10 mouse cellular contexts compared by ENCODE assay signal in genomic region chr15:99214941-99215340, GRCm38 (mm10). TPM values are rescaled to one million over a fixed set of nuclear protein-coding genes. Genes with fewer than 3 reads are reported as not detected.
DNase-seq lines count a peak whose midpoint lies in the region; TF ChIP-seq lines count a peak whose summit lies in the region.
"Had no signal": no experiment of that assay in that cellular context is flagged by ENCODE, and none has a peak within 500 bp of the region (broad histone marks: within the 10 kb centered on the region; RNA-seq: fewer than 3 reads in every experiment).

No protein-coding gene starts in this region.

- H3K27me3 ChIP-seq in splenic B cell, adult 2 months (ENCODE audit: control insufficient read depth, insufficient read depth, low read length, poor library complexity, severe bottlenecking): 0 out of 2 replicates have a peak, but pooled peaks cover 2% of the 10 kb centered on the region

- no peak for DNase-seq in left cerebral cortex, adult 2 months (ENCODE audit: extremely low spot score in 1 of 2, low spot score in 2 of 2)
- no peak for DNase-seq in left cerebral cortex, adult 11 months (ENCODE audit: low spot score)
- DNase-seq in T-cell, adult 2 months (ENCODE audit: low spot score): peak; percentile 55
- peak; percentile 24 to 53 for DNase-seq in kidney, postnatal 4 days
- DNase-seq in splenic B cell, adult 2 months (ENCODE audit: low read depth, low spot score): peak; percentile 67
- no peak for DNase-seq in right cerebral cortex, postnatal 36 days (ENCODE audit: low spot score in 2 of 2)
- no peak for DNase-seq in spleen, adult 12 weeks (ENCODE audit: low spot score)
- DNase-seq in urinary bladder, postnatal 14 days (ENCODE audit: low spot score): no peak
- DNase-seq: cerebellum, adult 8-10 months had no signal

- intact Hi-C loops in left cerebral cortex, adult 2 months (cut with DNase I): loop anchor here (2.0 kb wide), 1 partner anchor 50 kb away; no protein-coding TSS in a partner anchor

- H3K4me3 ChIP-seq in left cerebral cortex, adult 2 months: no peak overlapping the region
- H3K4me3 ChIP-seq: hindbrain, embryonic 12.5 days had no signal

- no peaks in the 10 kb centered on the region for H3K36me3 ChIP-seq in splenic B cell, adult 2 months (ENCODE audit: control insufficient read depth, insufficient read depth, low read length, poor library complexity, severe bottlenecking)

- no peak overlapping the region for H3K27ac ChIP-seq in left cerebral cortex, adult 2 months
- H3K27ac ChIP-seq: hindbrain, embryonic 12.5 days had no signal

- TF ChIP-seq CTCF in left cerebral cortex, adult 2 months (IDR thresholded peaks at IDR 0.05): peak; percentile 51

RNA-seq across cellular contexts. Expression of gene Kcnh3, which starts 9.7 kb away (rescaled TPM):
- 100 to 1,000 TPM; 174 to 180 TPM for total RNA-seq in left cerebral cortex, adult 2 months (2021)

RNA-seq across cellular contexts. Expression of gene Mcrs1, which starts 36.8 kb away (rescaled TPM):
- total RNA-seq in left cerebral cortex, adult 2 months (2021): 10 to 100 TPM; 77.3 to 81.0 TPM

Comparison
In these comparisons a context has a peak if more than half of its experiments do, and no peak if none do; other contexts are left out.
1. DNase-seq: peak in T-cell, adult 2 months (single experiment), kidney, postnatal 4 days (2 of 2) and splenic B cell, adult 2 months (single experiment); none in left cerebral cortex, adult 2 months (0 of 2), left cerebral cortex, adult 11 months (single experiment), right cerebral cortex, postnatal 36 days (0 of 2), spleen, adult 12 weeks (single experiment) and urinary bladder, postnatal 14 days (single experiment).